ENCODE assay signal across 8 mouse cellular contexts in genomic region chr17:83631783-83632652, GRCm38 (mm10). TPM values are rescaled to one million over a fixed set of nuclear protein-coding genes. Genes with fewer than 3 reads are reported as not detected.
DNase-seq lines count a peak whose midpoint lies in the region; ATAC-seq and TF ChIP-seq lines count a peak whose summit lies in the region.

TSS of gene Kcng3 (minus strand) at chr17:83631895.

- peaks cover 85% of the 10 kb centered on the region for H3K27me3 ChIP-seq in heart, embryonic 13.5 days (replicated peaks)
- peaks cover 80% of the 10 kb centered on the region for H3K27me3 ChIP-seq in lung, embryonic 15.5 days

- TF ChIP-seq CTCF in lung, adult 2 months (IDR thresholded peaks at IDR 0.05; ENCODE audit: insufficient read depth, low read length) = no peak
- no peak for TF ChIP-seq CTCF in cortical plate, adult 2 months (IDR thresholded peaks at IDR 0.05; ENCODE audit: extremely low read depth, insufficient read depth, low read length)

- ATAC-seq in heart, embryonic 13.5 days (ENCODE audit: extremely low read depth, insufficient number of reproducible peaks, low FRiP score, low TSS enrichment) = peak; percentile 49
- peak; percentile 64 for ATAC-seq in lung, embryonic 15.5 days (ENCODE audit: borderline replicate concordance, extremely low read depth, low FRiP score, low TSS enrichment)

- peak; percentile 18 for DNase-seq in lung, adult 2 months
- DNase-seq in lung, postnatal 25 days (ENCODE audit: low spot score) = no peak
- peak; percentile 47 for DNase-seq in kidney, postnatal 14 days
- peak; percentile 27 for DNase-seq in ovary, postnatal 10 days (ENCODE audit: low spot score)
- DNase-seq in urinary bladder, postnatal 25 days (ENCODE audit: low spot score) = peak; percentile 30

- H3K4me1 ChIP-seq in lung, adult 2 months (ENCODE audit: control insufficient read depth, insufficient read depth, low read length) = no peaks in the 10 kb centered on the region
- H3K4me1 ChIP-seq in cortical plate, adult 2 months (ENCODE audit: control insufficient read depth, insufficient read depth, low read length) = peaks cover 1% of the 10 kb centered on the region
- H3K4me1 ChIP-seq in heart, embryonic 13.5 days = peaks cover 38% of the 10 kb centered on the region
- H3K4me1 ChIP-seq in lung, embryonic 15.5 days = peaks cover 21% of the 10 kb centered on the region

- peak within 1 kb of the TSS; percentile 94 for H3K4me2 ChIP-seq in heart, embryonic 13.5 days
- peak within 1 kb of the TSS; percentile 93 for H3K4me2 ChIP-seq in lung, embryonic 15.5 days

- H3K36me3 ChIP-seq in heart, embryonic 13.5 days = no peaks in the 10 kb centered on the region
- no peaks in the 10 kb centered on the region for H3K36me3 ChIP-seq in lung, embryonic 15.5 days

- no peak for TF ChIP-seq POLR2A in lung, adult 2 months (IDR thresholded peaks at IDR 0.05; ENCODE audit: borderline replicate concordance, extremely low read depth, low read depth, low read length)
- TF ChIP-seq POLR2A in cortical plate, adult 2 months (IDR thresholded peaks at IDR 0.05; ENCODE audit: extremely low read depth, insufficient read depth, low read length) = no peak

- no peaks in the 10 kb centered on the region for H3K9me3 ChIP-seq in heart, embryonic 13.5 days
- H3K9me3 ChIP-seq in lung, embryonic 15.5 days = no peaks in the 10 kb centered on the region; the same call in 1 of the 2 replicates

- WGBS in lung, adult 2 months = under 1% methylated on average over 86 of the region's 86 CpGs
- WGBS in heart, embryonic 13.5 days = under 1% methylated on average over 66 of the region's 86 CpGs
- under 1% methylated on average over 69 of the region's 86 CpGs for WGBS in lung, embryonic 15.5 days

- peak within 1 kb of the TSS; percentile 81 for H3K27ac ChIP-seq in cortical plate, adult 2 months (ENCODE audit: insufficient read depth, low read length)
- H3K27ac ChIP-seq in heart, embryonic 13.5 days (replicated peaks) = no peak within 1 kb of the TSS
- H3K27ac ChIP-seq in lung, embryonic 15.5 days = no peak within 1 kb of the TSS

- H3K4me3 ChIP-seq in lung, adult 2 months (replicated peaks; ENCODE audit: extremely low read depth, low read depth, low read length) = peak within 1 kb of the TSS; percentile 50
- peak within 1 kb of the TSS; percentile 30 for H3K4me3 ChIP-seq in cortical plate, adult 2 months (ENCODE audit: insufficient read depth, low read length)
- peak within 1 kb of the TSS; percentile 65 for H3K4me3 ChIP-seq in heart, embryonic 13.5 days
- peak within 1 kb of the TSS; percentile 54 for H3K4me3 ChIP-seq in lung, embryonic 15.5 days

- H3K9ac ChIP-seq in heart, embryonic 13.5 days = peak within 1 kb of the TSS; percentile 70
- H3K9ac ChIP-seq in lung, embryonic 15.5 days = peak within 1 kb of the TSS; percentile 31; the same call in 1 of the 2 replicates

RNA-seq across cellular contexts. Expression of gene Kcng3, which starts in this region (rescaled TPM):
- polyA plus RNA-seq in lung, adult 2 months (2012; rRNA removed) = 0.03 and 0.05 TPM in 2 replicates
- polyA plus RNA-seq in cortical plate, adult 2 months (2012; rRNA removed) = 2.1 and 2.3 TPM in 2 replicates
- polyA plus RNA-seq in heart, embryonic 13.5 days (2015; fragmentation: Nextera tagmentation; extraction: Ambion mirVana) = not detected in 2 replicates
- polyA plus RNA-seq in lung, embryonic 15.5 days (2015; fragmentation: Nextera tagmentation; extraction: Ambion mirVana) = not detected in 2 replicates

Comparison
In these comparisons a context has a peak if more than half of its experiments do, and no peak if none do; other contexts are left out.
1. Peak in DNase-seq and H3K4me3 ChIP-seq in lung, adult 2 months; RNA of the gene not detected or under 1 TPM.
2. Peak in ATAC-seq, H3K4me3 ChIP-seq, H3K9ac ChIP-seq and H3K4me2 ChIP-seq in heart, embryonic 13.5 days; RNA of the gene not detected or under 1 TPM.
3. Peak in ATAC-seq, H3K4me3 ChIP-seq, H3K9ac ChIP-seq and H3K4me2 ChIP-seq in lung, embryonic 15.5 days; RNA of the gene not detected or under 1 TPM.